Mouse (Mus musculus): Measurements from ENCODE around the gene Omg.

Omg gene

DNA sequence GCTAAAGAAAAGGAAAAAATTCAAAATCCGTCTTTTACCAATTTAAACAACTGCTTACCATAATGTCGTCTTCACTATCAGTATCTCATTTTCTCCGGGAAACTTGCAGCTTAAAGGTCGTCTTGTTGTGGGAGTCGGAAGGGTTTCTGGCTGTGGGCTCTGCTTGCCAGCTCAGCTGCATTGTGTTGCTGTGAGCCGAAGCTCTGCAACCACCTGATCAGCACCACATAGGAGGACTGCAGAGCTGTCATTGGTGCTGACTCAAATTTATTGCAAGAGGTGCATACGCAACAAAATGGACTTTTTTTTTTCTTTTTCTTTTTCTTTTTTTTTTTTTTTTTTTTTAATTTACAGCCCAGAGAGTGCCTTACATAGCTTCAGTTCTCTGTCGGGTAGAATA, at the start of gene Omg:
TSS of gene Omg (minus strand) at position 240 of the 400 bp plus-strand sequence.
- DNase-seq, result no peak

DNA sequence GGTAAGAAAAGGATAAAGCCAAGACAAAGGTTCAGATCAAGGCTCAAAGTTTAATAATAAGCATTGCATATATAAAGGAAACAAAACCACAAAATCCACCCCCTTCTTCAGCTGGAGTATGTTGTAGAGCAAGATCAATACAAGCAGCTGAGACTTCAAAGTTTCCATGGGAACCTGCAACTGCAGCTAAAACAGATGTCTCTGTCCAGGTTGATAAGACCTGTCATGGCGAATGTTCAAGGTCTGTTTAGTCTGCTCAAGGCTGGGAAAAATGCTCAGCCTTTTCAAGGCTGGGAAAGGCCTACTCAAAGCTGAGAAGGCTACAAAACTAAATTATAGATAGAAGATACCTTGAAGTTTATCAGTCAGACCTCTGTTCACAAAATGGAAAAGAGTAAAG, 48.7 kb upstream of the Omg start:
- DNase-seq, result no peak

DNA sequence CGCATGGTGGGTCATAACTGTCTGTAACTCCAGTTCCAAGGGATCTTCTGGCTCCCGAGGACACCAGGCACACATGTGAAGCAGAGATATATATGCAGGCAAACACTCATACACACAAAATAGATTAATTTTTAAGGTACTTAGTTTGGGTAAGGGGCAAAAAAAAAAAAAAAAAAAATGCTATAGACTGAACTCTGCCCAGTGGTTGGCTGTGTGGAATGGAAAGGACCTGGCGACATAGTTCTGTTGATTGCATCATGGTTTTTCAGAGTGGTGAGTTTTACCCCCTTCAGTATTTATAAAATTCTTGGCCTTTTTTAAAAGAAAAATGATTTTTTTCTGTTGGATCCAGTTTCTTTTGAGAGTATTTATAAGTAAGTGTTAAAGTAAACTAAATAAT, 32.4 kb upstream of the Omg start:
- no peak for DNase-seq

DNA sequence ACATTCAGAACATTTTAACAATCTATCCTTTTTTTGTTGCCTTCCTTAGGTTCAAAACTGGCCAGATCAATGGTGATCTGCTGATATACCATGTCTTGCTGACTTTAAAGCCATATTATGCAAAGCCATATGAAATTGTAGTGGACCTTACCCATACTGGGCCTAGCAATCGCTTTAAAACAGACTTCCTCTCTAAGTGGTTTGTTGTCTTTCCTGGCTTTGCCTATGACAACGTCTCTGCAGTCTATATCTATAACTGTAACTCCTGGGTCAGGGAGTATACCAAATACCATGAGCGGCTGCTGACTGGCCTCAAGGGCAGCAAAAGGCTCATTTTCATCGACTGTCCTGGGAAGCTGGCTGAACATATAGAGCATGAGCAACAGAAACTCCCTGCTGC, 31.7 kb upstream of the Omg start:
- DNase-seq, result no peak

DNA sequence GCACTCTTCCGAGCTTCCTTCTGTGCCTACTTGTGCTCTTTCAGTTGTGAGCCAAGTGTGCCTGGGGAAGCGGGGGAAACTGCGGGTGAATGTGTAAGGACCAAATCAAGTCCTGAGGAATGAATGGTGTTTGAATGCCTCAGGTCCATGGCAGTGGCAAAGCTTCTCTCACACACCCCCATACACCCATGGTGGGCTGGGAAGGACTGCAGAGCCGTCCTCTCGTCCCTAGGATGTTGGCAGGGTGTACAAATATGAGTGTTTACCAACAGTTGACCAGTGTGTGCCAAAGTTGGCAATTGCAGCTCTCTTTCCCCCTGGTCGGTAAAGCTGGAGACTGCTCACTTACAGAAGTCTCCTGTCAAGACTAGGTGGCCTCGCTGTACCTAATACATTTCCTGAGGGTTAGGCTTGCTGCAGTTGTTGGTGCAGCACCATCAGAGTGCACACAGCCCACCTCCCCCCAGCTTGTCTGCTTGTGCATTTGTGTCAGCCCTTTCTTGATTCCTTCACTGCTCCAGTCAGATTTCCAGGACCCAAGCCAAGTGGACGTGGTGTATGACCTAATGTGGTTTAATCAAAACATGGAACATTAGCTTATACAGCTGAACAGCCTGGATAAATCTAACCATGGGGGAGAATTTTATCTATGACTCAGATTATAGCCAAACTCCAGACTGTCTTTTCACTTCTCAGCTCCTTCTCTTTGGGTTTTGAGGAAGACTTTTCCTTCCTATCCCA, 30.2 kb upstream of the Omg start:
- no peak for DNase-seq

DNA sequence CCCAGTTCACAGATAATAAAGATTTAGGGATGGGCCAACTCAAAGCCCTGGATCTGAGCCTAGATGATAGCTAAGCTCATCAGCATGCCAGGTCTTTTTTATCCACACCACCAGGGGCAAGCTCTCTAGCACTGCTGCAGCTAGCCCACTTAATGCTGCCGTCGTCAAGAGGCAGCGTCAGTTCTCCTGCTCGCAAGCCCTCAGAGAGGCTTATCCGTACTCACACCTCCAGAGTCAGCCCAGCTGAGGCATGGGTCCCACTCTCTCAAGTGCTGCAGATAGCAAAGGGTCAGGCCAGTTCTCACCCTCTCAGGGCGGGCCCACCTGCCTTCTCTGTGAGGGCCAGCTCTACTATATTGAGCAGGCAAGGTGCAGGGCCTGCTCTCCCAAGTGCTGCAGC, 29.4 kb upstream of the Omg start:
- no peak for DNase-seq

DNA sequence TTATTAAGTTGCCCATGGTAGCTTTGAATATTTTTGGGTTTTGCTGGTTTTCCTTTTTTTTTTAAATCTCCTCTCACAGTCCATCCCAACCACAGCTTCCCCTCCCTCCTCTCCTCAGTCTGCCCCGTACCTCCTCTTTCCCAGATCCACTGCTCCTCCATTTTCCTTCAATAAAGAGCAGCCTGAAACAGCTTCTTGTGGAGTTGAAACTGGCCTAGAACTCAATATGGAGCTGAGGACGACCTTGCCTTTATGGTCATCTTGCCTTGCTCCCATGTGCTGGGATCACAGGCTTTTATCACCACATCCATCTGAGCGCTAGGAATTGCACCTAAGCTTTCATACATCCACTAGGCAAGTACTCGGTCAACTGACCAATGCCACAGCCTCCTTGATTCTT, 27.6 kb upstream of the Omg start:
- no peak for DNase-seq

DNA sequence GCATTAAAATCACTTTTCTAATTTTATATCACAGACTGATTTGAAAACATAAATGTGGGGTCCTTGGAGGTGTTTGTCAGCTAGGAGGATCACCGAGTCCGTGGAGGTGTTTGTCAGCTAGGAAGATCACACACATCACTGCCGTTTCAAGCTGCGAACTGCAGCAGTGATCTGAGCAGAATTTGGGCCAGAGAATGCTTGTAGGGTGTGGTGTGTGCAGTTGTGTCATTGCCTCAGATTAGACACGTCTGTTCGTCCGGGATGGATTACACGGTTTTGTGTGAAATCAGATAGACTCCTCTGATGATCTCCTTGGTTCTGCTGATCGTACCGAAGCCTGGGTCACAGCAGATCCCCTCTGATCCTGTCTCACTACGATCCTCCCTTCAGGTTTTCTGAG, 26.9 kb upstream of the Omg start:
- no peak for DNase-seq

DNA sequence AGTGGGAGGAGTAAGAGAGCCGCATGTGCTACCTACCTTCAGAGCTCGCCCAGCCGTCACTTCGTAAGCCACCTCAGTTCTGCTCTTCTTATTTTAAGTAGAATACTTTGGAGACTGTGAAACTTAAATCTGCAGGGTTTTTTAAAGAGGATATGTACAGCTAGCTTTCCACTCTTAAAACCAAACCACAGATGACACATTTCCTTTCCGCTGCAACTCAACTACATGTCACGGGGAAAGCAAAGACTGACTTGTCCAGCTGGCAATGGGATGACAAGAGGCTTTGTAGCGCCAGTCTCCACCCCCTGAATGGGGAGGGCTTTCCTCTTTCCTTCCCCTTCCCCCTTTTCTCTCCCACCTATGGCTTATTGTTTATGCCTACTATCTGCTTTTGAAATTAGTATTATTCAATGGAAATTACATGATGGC, 26.5 kb upstream of the Omg start, which contains the start of the genes Evi2 and Evi2a:
TSS of gene Evi2 (minus strand) at position 257 of the 429 bp plus-strand sequence.
TSS of gene Evi2a (minus strand) at position 277 of the 429 bp plus-strand sequence.
- peak; percentile 29 to 40 for DNase-seq

DNA sequence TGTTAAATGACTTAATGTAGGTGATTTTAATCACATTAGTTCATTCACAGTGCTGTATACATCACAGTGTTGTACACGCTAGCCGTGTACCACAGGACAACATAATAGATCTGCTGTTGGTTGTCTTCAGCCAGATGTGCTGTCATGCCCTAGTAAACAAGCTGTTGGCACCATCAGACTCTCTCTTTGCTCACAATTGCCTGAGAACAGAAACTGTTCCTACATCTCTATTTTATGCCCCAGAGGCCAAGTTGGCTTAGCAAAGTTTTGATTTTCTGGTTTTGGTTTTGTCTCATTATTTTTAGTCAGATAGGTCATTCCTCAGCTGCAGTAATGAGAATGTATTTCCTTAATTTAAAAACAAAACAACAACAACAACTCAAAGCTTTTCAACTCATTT, 25.9 kb upstream of the Omg start:
- DNase-seq, result no peak

DNA sequence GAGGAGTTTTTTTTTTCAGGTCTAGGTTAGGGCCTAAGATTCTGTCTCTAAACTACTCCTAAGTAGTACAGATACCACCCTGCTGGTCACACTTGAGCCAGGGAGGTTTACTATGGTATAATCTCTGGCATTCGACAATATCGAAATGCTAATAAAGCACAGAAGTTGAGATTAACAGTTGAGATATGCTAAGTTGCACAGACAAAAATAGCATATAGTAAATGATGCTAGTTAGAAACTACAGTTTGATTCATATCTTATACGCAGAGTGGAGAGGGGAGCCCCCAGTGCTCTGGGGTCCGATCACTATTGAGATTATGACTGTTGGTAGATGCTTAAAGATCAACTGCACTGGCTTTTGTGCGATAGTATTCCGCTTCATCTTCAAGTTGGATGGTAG, 25.3 kb upstream of the Omg start:
- DNase-seq, result no peak

DNA sequence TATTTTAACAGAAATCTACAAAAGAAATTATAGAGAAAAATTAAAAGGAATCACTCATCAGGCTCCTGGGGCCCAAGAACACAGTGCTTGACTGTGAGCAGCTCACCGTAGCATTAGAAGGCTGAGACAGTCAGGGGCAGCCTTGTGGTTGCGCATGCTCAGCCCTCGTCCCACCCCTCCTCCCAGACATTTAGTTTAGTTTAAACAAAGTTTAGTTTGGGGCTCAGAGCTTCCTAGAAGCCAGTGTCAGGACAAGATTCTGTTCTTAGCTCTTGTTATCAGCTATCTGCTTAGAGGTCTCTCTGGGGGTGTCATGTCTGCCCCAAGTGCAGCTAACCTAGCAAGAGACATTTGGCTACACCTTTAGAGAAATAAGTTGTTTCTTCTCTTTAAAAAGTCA, 24.7 kb upstream of the Omg start:
- DNase-seq, result peak; percentile 44 to 47

DNA sequence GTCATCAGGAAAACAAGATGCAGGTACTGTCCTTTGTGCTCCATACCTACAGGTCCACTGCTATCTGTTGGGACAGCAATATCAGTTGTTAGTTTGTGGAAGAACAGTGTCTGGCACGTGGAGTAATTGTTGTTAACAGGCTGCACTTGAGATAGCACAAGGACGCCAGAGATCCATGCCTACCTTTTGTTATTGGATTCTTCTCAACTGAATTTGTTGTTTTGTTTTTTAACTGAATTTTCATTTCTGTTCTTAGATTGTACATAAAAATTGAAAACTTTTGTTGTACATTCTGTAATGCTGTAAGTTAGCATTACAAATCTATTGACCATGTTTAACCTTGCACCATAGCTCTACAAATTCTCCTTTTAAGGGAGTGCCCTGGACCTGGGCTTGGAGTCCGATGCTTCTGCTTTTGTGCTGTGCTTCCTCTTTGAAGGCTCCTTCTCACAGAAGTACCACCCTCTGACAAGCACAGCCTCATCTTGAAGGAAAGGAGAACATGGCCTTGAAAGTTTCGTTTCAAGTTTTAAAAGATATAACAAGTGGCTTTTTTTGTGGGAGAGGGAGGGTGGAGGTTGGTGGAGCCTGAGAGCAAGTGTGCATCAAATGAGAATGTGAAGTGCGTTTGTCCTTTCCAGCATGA, 24.0 kb upstream of the Omg start:
- DNase-seq, result peak; percentile 38 to 41

DNA sequence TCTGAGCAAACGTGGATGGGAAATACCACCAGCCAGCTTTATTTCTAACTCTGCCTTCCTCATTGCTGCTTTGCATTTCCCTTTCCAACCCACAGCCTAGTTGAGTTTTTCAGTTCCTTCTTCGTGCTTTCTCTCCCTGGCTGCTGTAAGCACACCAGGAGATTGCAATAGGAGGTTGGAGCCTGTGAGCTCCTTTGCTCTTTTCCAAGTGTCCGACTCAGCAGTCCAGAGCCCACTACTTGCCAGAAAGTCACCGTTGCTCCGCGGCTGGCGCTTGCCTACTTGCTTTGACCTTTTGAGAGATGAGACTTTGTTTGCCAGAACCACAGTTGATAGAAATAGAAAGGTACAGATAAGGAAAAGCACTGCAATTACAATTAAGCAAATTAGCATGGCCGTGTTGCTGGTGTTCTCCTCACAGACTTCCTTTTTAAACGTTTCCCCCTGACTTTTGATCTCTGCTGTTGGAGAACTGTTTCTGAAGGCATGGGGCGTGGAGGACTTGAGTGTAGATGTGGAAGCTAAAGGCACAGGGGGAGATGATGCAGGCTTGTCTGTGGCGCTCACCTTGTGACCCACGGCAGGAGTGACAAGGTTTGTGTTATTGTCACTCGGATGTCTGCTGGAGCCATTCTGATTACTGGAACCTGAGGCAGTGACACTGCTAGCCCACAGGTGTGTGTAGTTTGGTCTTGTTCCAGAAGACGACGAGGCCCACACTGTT, 23.3 kb upstream of the Omg start:
- peak; percentile 28 to 47 for DNase-seq

DNA sequence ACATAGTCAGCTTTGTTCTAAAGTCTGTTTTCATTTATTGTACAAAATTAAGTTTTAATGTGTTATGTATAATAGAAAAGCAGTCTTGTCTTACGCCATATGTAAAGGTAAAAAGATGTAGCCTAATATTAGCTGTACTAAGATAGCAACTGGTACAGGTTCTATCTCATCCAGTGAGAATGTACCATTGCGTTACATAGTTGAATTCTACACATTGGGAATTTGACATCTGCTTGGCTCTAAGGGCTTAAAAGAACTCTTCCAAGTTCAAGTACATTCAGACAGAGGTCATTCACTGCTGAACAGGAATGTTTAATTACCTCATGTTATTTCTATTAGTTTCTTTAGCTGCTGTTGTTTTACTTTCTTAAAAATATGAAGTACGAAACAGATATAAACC, 22.7 kb upstream of the Omg start:
- no peak for DNase-seq

DNA sequence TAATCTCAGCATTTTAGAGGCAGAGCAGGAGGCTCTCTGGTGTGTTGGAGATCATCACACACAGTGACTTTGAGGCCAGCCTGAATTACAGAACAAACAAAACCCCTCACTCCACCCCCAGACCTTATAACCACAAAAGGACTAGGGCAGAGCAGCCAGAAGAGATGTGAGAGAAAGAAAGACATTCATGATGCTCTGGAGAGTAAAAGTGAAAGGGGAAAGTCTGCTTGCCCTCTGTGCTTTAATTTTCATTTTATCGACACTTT, 20.4 kb upstream of the Omg start:
- DNase-seq, result no peak

DNA sequence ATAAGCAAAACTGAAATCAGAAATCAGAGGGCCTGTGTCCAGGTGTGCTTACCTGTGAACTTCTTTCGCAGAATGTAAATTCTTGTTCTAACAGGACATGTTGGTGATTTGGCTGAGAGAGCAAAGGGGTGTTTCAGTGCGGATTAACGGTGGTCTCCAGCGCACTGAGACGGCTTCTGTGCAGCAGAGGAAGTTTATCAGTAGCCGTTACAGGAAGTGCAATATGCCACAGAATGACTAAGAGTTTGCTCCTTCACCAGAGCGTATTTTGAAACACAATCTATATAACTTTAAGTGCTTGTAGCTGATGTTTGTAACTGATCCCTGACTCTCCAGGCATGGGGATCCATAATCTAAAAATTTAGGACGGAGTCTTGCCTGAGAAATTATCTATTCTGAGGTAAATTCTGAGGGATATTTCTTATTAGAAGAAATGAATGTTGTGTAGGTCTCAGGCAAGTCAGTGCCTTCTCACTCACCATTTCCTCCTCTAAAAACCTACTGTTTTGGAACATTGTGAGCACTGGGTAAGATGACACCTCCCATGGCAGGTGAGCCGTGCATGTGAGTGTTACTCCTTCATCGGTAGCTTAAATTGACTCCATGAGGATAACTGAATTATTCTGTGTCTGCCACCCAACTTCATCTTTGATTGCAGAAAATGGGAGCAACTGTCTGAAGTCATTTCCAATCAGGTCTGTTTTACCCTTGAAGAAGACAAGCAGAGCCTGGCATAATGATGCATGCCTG, 19.9 kb upstream of the Omg start, which contains the start of gene Evi2b:
TSS of gene Evi2b (minus strand) at position 203 of the 750 bp plus-strand sequence.
- DNase-seq, result peak; percentile 37 to 50

DNA sequence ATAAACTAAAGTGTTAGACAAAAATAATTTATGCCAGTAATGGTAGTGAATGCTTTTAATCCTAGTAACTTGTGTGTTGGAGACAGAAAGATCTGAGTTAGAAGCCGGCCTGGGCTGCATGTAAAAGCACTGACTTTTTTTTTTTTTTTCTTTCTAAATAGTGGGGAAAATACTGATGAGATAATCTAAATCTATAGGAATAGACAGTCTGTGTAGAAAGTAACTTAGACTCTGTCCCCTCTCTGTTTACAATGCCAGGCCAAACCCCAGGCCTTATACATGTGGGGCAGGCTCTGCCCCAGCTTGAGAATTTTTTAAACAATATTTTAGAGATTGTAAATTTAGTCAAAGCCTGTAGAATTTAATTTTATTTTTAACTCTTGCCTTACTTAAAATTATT, 19.1 kb upstream of the Omg start:
- DNase-seq, result no peak

DNA sequence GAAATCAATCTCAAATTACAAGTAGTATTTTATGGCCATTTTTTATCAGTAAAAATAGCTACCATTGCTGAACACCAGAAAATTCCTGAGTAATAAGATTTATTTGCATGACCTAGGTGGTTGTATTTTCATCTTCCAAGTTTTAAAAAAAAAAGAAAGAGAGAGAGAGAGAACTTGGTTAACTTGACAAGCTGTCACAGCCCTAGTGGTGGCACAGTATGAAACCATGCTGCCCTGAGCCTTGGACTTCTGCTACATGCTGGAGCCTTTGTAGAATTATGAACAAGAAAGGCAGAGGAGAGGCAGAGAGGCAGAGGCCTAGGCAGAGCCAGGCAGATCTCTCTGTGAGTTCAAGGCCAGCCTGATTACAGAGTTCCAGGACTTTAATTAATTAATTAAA, 18.0 kb upstream of the Omg start:
- DNase-seq, result no peak

DNA sequence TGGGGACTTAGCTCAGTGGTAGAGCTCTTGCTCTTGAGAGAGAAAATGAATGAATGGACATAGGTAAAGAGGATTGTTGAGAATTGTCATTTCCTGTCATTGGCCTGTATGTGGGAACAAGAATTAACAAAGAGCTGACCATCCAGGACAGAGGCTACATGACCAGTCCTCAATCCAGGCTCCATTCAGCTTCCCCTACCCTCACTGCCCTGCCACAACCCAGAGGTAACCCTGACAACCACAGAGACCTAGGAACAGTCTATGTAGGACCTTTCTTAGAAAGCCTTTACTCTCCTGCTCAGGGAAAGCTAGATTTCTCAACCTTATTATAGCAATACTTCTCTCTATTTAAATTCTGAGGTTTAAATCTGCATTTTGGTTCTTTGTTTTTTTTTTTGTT, 16.9 kb upstream of the Omg start:
- DNase-seq, result no peak

DNA sequence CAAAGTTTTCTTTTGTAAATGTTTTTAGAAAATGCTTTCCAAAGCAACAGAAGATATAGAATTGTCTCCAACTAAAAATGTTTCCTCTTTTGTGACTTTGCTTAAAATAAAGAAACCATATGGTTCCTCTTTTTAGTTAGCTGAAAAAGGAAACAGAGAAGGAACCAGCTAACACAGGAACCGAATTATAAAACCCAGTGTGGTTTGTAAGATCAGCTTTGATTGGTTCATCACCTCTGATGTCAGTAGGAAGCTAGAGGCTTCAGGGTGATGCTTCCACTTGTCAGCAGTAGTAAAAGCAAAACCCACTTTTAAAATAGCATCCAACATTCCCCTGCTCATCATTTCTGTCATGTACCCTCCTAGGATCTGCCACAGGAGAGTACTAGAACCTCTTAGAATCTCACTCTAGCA, 16.0 kb upstream of the Omg start:
- DNase-seq, result no peak

DNA sequence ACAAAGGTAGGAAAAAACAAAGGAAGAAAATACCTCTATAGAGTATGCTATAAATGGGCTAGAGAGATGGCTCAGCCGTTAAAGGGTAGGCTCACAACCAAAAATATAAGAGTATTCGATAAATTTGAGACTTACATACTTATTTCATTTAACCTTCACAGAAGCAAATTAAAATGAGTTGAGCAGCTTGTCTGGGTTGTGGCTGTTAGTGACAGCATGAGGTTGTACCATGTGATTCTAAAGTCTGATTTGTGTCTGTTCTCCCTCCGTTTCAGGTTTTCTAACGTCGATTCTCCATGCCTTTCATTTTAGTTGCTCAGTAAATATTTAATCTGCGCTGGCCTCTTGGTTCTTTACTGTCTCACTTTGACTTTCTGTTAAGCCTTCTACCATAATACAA, 15.4 kb upstream of the Omg start:
- no peak for DNase-seq

DNA sequence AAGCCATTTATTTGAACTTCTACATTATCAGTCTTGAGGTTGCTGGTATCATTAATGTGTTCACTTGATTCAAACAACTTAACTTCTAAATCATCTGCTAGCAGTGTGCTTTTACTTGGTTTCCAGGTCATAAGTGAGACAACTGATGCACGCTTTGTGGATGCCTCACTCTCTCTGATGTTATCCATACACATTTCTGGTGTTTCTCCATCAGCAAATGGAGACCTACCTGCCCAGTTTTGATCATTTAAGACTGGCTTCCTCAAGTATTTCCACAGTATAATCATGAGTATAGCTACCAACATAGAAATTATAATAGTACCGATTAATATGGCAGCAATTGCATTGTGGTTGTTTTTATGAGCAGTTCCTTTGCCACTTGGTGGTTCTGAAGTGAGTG, 11.9 kb upstream of the Omg start:
- DNase-seq, result no peak
